Mouse (Mus musculus): Measurements from ENCODE around the gene Selplg. TPM values are rescaled to one million over a fixed set of nuclear protein-coding genes. Genes with fewer than 3 reads are reported as not detected.

Gene Selplg
- polyA plus RNA-seq, 1 experiment from 2014 or later, result 7.4 TPM

GRCm38 (mm10) chr5:113846656-113847055, 14.2 kb upstream of the Selplg start:
- Histone ChIP-seq H3K4me2 (ENCODE audit: low read depth, low read length) (no peak overlapping the region), H3K36me3 (ENCODE audit: control insufficient read depth, insufficient read depth, low read length) (peaks cover 51% of the 10 kb centered on the region), H3K4me1 (replicated peaks; ENCODE audit: control insufficient read depth, insufficient read depth, low read length) (peaks cover 16% of the 10 kb centered on the region), H3K9ac (ENCODE audit: low read length) (no peak overlapping the region), H3K9me3 (ENCODE audit: control insufficient read depth, low read length) (no peaks in the 10 kb centered on the region), H3K27ac (ENCODE audit: low read length) (no peak overlapping the region), H3K27me3 (ENCODE audit: control insufficient read depth, insufficient read depth, low read depth, low read length) (no peaks in the 10 kb centered on the region), H3K4me3 (ENCODE audit: low read length) (no peak overlapping the region)
- ATAC-seq (ENCODE audit: low read depth), result no peak
- WGBS, result 92% methylated on average over 8 of the region's 8 CpGs

- H3K4me3 ChIP-seq (ENCODE audit: low read length), result no peak overlapping the region
- H3K36me3 ChIP-seq (ENCODE audit: control insufficient read depth, insufficient read depth, low read length), result peaks cover 46% of the 10 kb centered on the region
- no peak for ATAC-seq (ENCODE audit: low read depth)
- H3K9me3 ChIP-seq (ENCODE audit: control insufficient read depth, low read length), result no peaks in the 10 kb centered on the region
- no peak overlapping the region for H3K27ac ChIP-seq (ENCODE audit: low read length)
- no peaks in the 10 kb centered on the region for H3K27me3 ChIP-seq (ENCODE audit: control insufficient read depth, insufficient read depth, low read depth, low read length)
- no peak overlapping the region for H3K9ac ChIP-seq (ENCODE audit: low read length)
- peaks cover 18% of the 10 kb centered on the region for H3K4me1 ChIP-seq (replicated peaks; ENCODE audit: control insufficient read depth, insufficient read depth, low read length)
- 88% methylated on average over 8 of the region's 8 CpGs for WGBS
- H3K4me2 ChIP-seq (ENCODE audit: low read depth, low read length), result no peak overlapping the region
Observed at GRCm38 (mm10) chr5:113845627-113846026, 13.2 kb upstream of the Selplg start.

- peaks cover 38% of the 10 kb centered on the region for H3K36me3 ChIP-seq (ENCODE audit: control insufficient read depth, insufficient read depth, low read length)
- no peaks in the 10 kb centered on the region for H3K27me3 ChIP-seq (ENCODE audit: control insufficient read depth, insufficient read depth, low read depth, low read length)
- H3K27ac ChIP-seq (ENCODE audit: low read length), result peak overlapping the region; percentile 69
- 54% methylated on average over 7 of the region's 7 CpGs for WGBS
- H3K4me3 ChIP-seq (ENCODE audit: low read length), result no peak overlapping the region
- H3K9ac ChIP-seq (ENCODE audit: low read length), result 0 out of 2 replicates have a peak overlapping the region, but pooled peaks have one; percentile 25
- peak overlapping the region; percentile 3; the same call in 1 of the 2 replicates for H3K4me2 ChIP-seq (ENCODE audit: low read depth, low read length)
- peak; percentile 72 for ATAC-seq (ENCODE audit: low read depth)
- H3K9me3 ChIP-seq (ENCODE audit: control insufficient read depth, low read length), result no peaks in the 10 kb centered on the region
- peaks cover 18% of the 10 kb centered on the region for H3K4me1 ChIP-seq (replicated peaks; ENCODE audit: control insufficient read depth, insufficient read depth, low read length)
Observed at GRCm38 (mm10) chr5:113844721-113845120, 12.3 kb upstream of the Selplg start.

GRCm38 (mm10) chr5:113844106-113844505, 11.7 kb upstream of the Selplg start:
- peak overlapping the region; percentile 3 for H3K4me2 ChIP-seq (ENCODE audit: low read depth, low read length)
- peak overlapping the region; percentile 69 for H3K27ac ChIP-seq (ENCODE audit: low read length)
- WGBS, result 51% methylated on average over 15 of the region's 15 CpGs
- H3K9me3 ChIP-seq (ENCODE audit: control insufficient read depth, low read length), result no peaks in the 10 kb centered on the region
- ATAC-seq (ENCODE audit: low read depth), result peak; percentile 74
- no peaks in the 10 kb centered on the region for H3K27me3 ChIP-seq (ENCODE audit: control insufficient read depth, insufficient read depth, low read depth, low read length)
- H3K9ac ChIP-seq (ENCODE audit: low read length), result 0 out of 2 replicates have a peak overlapping the region, but pooled peaks have one; percentile 25
- peaks cover 18% of the 10 kb centered on the region for H3K4me1 ChIP-seq (replicated peaks; ENCODE audit: control insufficient read depth, insufficient read depth, low read length)
- H3K4me3 ChIP-seq (ENCODE audit: low read length), result peak overlapping the region; percentile 6; the same call in 1 of the 2 replicates
- H3K36me3 ChIP-seq (ENCODE audit: control insufficient read depth, insufficient read depth, low read length), result peaks cover 34% of the 10 kb centered on the region

GRCm38 (mm10) chr5:113842906-113843305, 10.5 kb upstream of the Selplg start:
- Histone ChIP-seq H3K4me2 (ENCODE audit: low read depth, low read length) (no peak overlapping the region), H3K9ac (ENCODE audit: low read length) (no peak overlapping the region), H3K4me1 (replicated peaks; ENCODE audit: control insufficient read depth, insufficient read depth, low read length) (peaks cover 18% of the 10 kb centered on the region), H3K36me3 (ENCODE audit: control insufficient read depth, insufficient read depth, low read length) (peaks cover 34% of the 10 kb centered on the region), H3K4me3 (ENCODE audit: low read length) (no peak overlapping the region), H3K27ac (ENCODE audit: low read length) (no peak overlapping the region), H3K9me3 (ENCODE audit: control insufficient read depth, low read length) (no peaks in the 10 kb centered on the region), H3K27me3 (ENCODE audit: control insufficient read depth, insufficient read depth, low read depth, low read length) (no peaks in the 10 kb centered on the region)
- WGBS, result 87% methylated on average over 9 of the region's 9 CpGs
- no peak for ATAC-seq (ENCODE audit: low read depth)

- no peak overlapping the region for H3K9ac ChIP-seq (ENCODE audit: low read length)
- no peak overlapping the region for H3K4me3 ChIP-seq (ENCODE audit: low read length)
- no peak overlapping the region for H3K4me2 ChIP-seq (ENCODE audit: low read depth, low read length)
- peaks cover 18% of the 10 kb centered on the region for H3K4me1 ChIP-seq (replicated peaks; ENCODE audit: control insufficient read depth, insufficient read depth, low read length)
- no peak overlapping the region for H3K27ac ChIP-seq (ENCODE audit: low read length)
- peaks cover 28% of the 10 kb centered on the region for H3K36me3 ChIP-seq (ENCODE audit: control insufficient read depth, insufficient read depth, low read length)
- 72% methylated on average over 9 of the region's 9 CpGs for WGBS
- no peak for ATAC-seq (ENCODE audit: low read depth)
- no peaks in the 10 kb centered on the region for H3K9me3 ChIP-seq (ENCODE audit: control insufficient read depth, low read length)
- no peaks in the 10 kb centered on the region for H3K27me3 ChIP-seq (ENCODE audit: control insufficient read depth, insufficient read depth, low read depth, low read length)
Observed at GRCm38 (mm10) chr5:113842244-113842643, 9.8 kb upstream of the Selplg start.

GRCm38 (mm10) chr5:113841243-113842225, 9.1 kb upstream of the Selplg start:
- H3K4me2 ChIP-seq (ENCODE audit: low read depth, low read length), result no peak overlapping the region
- no peak overlapping the region; the same call in 1 of the 2 replicates for H3K27ac ChIP-seq (ENCODE audit: low read length)
- no peak overlapping the region for H3K9ac ChIP-seq (ENCODE audit: low read length)
- H3K9me3 ChIP-seq (ENCODE audit: control insufficient read depth, low read length), result no peaks in the 10 kb centered on the region
- WGBS, result 47% methylated on average over 23 of the region's 23 CpGs
- peaks cover 18% of the 10 kb centered on the region for H3K4me1 ChIP-seq (replicated peaks; ENCODE audit: control insufficient read depth, insufficient read depth, low read length)
- ATAC-seq (ENCODE audit: low read depth), result no peak
- no peak overlapping the region for H3K4me3 ChIP-seq (ENCODE audit: low read length)
- peaks cover 21% of the 10 kb centered on the region for H3K36me3 ChIP-seq (ENCODE audit: control insufficient read depth, insufficient read depth, low read length)
- no peaks in the 10 kb centered on the region for H3K27me3 ChIP-seq (ENCODE audit: control insufficient read depth, insufficient read depth, low read depth, low read length)

GRCm38 (mm10) chr5:113840443-113840842, 8.0 kb upstream of the Selplg start:
- no peak overlapping the region for H3K4me3 ChIP-seq (ENCODE audit: low read length)
- 82% methylated on average over 4 of the region's 4 CpGs for WGBS
- no peaks in the 10 kb centered on the region for H3K9me3 ChIP-seq (ENCODE audit: control insufficient read depth, low read length)
- no peaks in the 10 kb centered on the region for H3K27me3 ChIP-seq (ENCODE audit: control insufficient read depth, insufficient read depth, low read depth, low read length)
- ATAC-seq (ENCODE audit: low read depth), result no peak
- H3K4me1 ChIP-seq (replicated peaks; ENCODE audit: control insufficient read depth, insufficient read depth, low read length), result peaks cover 18% of the 10 kb centered on the region
- H3K4me2 ChIP-seq (ENCODE audit: low read depth, low read length), result no peak overlapping the region
- H3K36me3 ChIP-seq (ENCODE audit: control insufficient read depth, insufficient read depth, low read length), result peaks cover 11% of the 10 kb centered on the region
- no peak overlapping the region for H3K27ac ChIP-seq (ENCODE audit: low read length)
- no peak overlapping the region for H3K9ac ChIP-seq (ENCODE audit: low read length)

- Histone ChIP-seq H3K36me3 (ENCODE audit: control insufficient read depth, insufficient read depth, low read length) (no peaks in the 10 kb centered on the region; the same call in none of the 2 replicates), H3K9me3 (ENCODE audit: control insufficient read depth, low read length) (no peaks in the 10 kb centered on the region), H3K27ac (ENCODE audit: low read length) (no peak overlapping the region), H3K4me1 (replicated peaks; ENCODE audit: control insufficient read depth, insufficient read depth, low read length) (peaks cover 5% of the 10 kb centered on the region; the same call in 1 of the 2 replicates), H3K27me3 (ENCODE audit: control insufficient read depth, insufficient read depth, low read depth, low read length) (no peaks in the 10 kb centered on the region), H3K9ac (ENCODE audit: low read length) (no peak overlapping the region), H3K4me2 (ENCODE audit: low read depth, low read length) (no peak overlapping the region), H3K4me3 (ENCODE audit: low read length) (no peak overlapping the region)
- ATAC-seq (ENCODE audit: low read depth), result no peak
- WGBS, result 73% methylated on average over 10 of the region's 10 CpGs
Observed at GRCm38 (mm10) chr5:113836961-113837360, 4.5 kb upstream of the Selplg start.
